Mouse (Mus musculus) forebrain, embryonic 11.5 days (tissue): ENCODE measurements around the gene Rftn2. TPM values are rescaled to one million over a fixed set of nuclear protein-coding genes. Genes with fewer than 3 reads are reported as not detected.

Experiments used
- ATAC-seq: fragments of 200-750 bp; cut with Nextera tagmentation; replicated peaks from 2 replicates; pipeline ENCODE4 v1.8.0; 2017; ENCODE audit warnings: moderate TSS enrichment; ENCODE audit not compliant: low FRiP score
- DNase-seq: peaks from one replicate; pipeline ENCODE4 v3.0.0-alpha.2; 2017; ENCODE audit warnings: low spot score
- H3K27ac ChIP-seq: fragments of 300-500 bp; sonication (generic); 2 replicates; pipeline ENCODE4 v1.5.1; 2014; ENCODE audit warnings: low read depth, low read length
- H3K27me3 ChIP-seq: fragments of 300-500 bp; sonication (generic); 2 replicates; pipeline ENCODE4 v1.6.1; 2014; ENCODE audit warnings: mild to moderate bottlenecking, low read length, mixed read lengths; ENCODE audit not compliant: control insufficient read depth, insufficient read depth
- H3K36me3 ChIP-seq: fragments of 300-500 bp; sonication (generic); 2 replicates; pipeline ENCODE4 v1.6.1; 2014; ENCODE audit warnings: mild to moderate bottlenecking, low read length, moderate library complexity, mixed read lengths; ENCODE audit not compliant: control insufficient read depth, insufficient read depth
- H3K4me1 ChIP-seq: fragments of 300-500 bp; sonication (generic); replicated peaks from 2 replicates; pipeline ENCODE4 v1.6.1; 2014; ENCODE audit warnings: low read length, mixed read lengths; ENCODE audit not compliant: control insufficient read depth, insufficient read depth
- H3K4me2 ChIP-seq: fragments of 300-500 bp; sonication (generic); 2 replicates; pipeline ENCODE4 v1.6.1; 2014; ENCODE audit warnings: low read depth, mild to moderate bottlenecking, low read length, moderate library complexity, mixed read lengths; ENCODE audit not compliant: severe bottlenecking
- H3K4me3 ChIP-seq: fragments of 300-500 bp; sonication (generic); 2 replicates; pipeline ENCODE4 v1.5.1; 2014; ENCODE audit warnings: low read depth, low read length
- H3K9ac ChIP-seq: fragments of 300-500 bp; sonication (generic); 2 replicates; pipeline ENCODE4 v1.6.1; 2014; ENCODE audit warnings: low read length
- H3K9me3 ChIP-seq: fragments of 300-500 bp; sonication (generic); 2 replicates; pipeline ENCODE4 v1.6.1; 2016; ENCODE audit warnings: low read length, mixed read lengths; ENCODE audit not compliant: control insufficient read depth
- WGBS: fragments of 180-500 bp; shearing (Covaris S2); extraction: QIAGEN DNeasy Blood & Tissue Kit; methylation state at CpG from one replicate; pipeline ENCODE4 v1.1.7; 2014; 5-methylcytosine and 5-hydroxymethylcytosine counted together
- polyA plus RNA-seq: library from polyadenylated mRNA; unstranded; fragments of >200 nt; fragmentation: Nextera tagmentation; extraction: Ambion mirVana; gene quantifications from 2 replicates; pipeline ENCODE4 v1.2.1, GENCODE M21; 2014

The Rftn2 gene
- polyA plus RNA-seq, 1 experiment from 2014 or later = 8.2 TPM

DNA sequence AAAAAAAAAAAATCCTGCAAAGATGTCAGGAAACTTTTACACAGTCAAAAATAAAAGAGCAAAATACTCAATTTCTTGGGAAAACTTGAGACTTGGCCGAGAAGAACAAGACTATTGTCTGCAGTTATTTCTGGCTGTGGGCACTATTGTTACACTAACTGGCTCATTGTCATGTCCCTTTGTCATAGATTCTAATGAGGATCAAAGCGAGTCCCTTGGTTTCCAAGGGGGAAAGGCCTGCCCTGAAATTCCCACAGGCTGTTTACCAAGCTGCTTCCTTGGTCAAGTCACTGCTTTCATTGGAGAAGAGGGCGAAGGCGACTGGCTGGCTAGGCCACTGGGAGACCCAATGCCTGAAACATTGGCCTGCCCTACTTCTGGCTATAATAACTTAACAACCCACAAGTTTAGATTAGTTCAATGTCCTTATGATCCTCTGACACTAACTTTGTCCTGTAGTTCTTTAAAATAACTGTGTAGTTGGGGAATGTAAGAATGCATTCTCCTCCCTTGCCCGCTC lies 20.7 kb downstream of the Rftn2 start:
- DNase-seq (no peak), ATAC-seq (no peak)
- peaks cover 3% of the 10 kb centered on the region; the same call in 1 of the 2 replicates for H3K4me1 ChIP-seq
- H3K27me3 ChIP-seq = no peaks in the 10 kb centered on the region
- no peak overlapping the region for H3K4me2 ChIP-seq
- H3K9me3 ChIP-seq = no peaks in the 10 kb centered on the region
- no peak overlapping the region for H3K4me3 ChIP-seq
- H3K27ac ChIP-seq = no peak overlapping the region
- WGBS = 24% methylated on average over 5 of the region's 5 CpGs
- H3K9ac ChIP-seq = no peak overlapping the region
- no peaks in the 10 kb centered on the region for H3K36me3 ChIP-seq

DNA sequence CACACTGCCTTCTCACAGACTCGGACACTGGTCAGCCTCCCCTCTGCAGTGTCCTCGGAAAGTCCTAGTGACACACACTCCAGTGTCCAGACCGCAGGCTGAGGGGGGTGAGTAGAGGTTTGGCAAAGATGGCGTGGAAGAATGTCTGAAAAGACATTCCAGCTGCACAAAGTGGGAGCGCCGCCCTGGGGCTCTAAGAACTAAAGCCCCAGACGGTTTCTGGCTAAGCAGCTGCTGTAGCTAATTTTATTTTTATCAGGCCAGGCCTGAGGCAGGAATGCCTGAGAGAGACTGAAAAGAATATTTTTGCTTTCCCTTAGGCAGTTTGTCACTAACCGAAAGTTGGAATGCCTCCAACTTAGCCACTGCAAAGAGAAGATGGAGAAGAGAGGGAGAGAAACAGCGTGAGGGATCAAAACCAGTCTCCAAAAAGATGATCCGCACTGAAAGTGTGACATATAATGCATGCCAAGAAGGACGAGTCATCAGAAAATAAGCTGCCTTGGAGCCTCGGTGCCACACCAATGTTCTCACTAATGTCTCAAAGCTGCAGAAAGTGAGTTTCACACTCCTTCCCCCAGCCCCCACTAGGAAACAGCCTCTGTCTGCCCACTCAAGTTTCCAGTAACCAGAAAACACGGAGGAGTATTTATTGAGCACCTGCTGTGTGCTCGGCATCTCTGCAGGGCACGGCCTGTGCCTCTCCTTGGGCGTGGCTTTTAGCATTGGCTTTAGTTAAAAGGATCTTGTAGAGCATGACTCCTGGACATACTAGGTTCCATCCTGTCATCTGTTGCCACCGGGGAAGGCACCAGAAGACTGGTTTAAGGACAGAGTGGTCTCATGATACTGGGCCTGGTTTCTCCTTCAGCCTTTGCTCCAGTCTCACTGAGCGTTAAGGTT lies 24.5 kb downstream of the Rftn2 start:
- Histone ChIP-seq H3K9ac (no peak overlapping the region), H3K36me3 (no peaks in the 10 kb centered on the region), H3K4me3 (no peak overlapping the region), H3K27me3 (no peaks in the 10 kb centered on the region), H3K4me1 (peaks cover 7% of the 10 kb centered on the region; the same call in 1 of the 2 replicates), H3K27ac (no peak overlapping the region), H3K4me2 (no peak overlapping the region), H3K9me3 (no peaks in the 10 kb centered on the region)
- no peak for ATAC-seq
- 71% methylated on average over 18 of the region's 18 CpGs for WGBS
- DNase-seq = no peak

DNA sequence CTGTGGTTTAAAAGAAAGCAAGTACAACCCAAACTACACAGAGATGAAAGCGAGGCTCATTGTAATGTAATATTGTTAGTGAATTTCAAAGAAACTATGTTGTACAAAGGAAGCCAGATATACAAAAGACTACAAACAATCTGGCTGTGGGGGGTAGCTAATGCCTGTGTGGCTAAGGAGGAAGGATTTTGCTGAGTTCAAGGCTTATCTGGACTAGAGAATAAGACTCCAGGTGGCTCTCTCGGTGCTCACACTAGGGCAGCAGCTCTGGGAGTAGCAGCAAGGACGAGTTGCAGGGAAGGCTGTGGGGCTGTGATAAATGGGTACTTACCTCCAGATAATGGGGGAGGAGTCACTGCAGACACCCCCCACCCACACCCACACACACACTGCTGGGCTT lies 27.9 kb downstream of the Rftn2 start:
- H3K27me3 ChIP-seq = peaks cover 2% of the 10 kb centered on the region; the same call in 1 of the 2 replicates
- H3K27ac ChIP-seq = no peak overlapping the region
- peak; percentile 56 for DNase-seq
- H3K36me3 ChIP-seq = no peaks in the 10 kb centered on the region
- ATAC-seq = peak; percentile 68
- no peak overlapping the region for H3K4me3 ChIP-seq
- H3K4me1 ChIP-seq = peaks cover 9% of the 10 kb centered on the region; the same call in 1 of the 2 replicates
- no peak overlapping the region for H3K4me2 ChIP-seq
- H3K9ac ChIP-seq = no peak overlapping the region
- 14% methylated on average over 3 of the region's 3 CpGs for WGBS
- H3K9me3 ChIP-seq = no peaks in the 10 kb centered on the region

DNA sequence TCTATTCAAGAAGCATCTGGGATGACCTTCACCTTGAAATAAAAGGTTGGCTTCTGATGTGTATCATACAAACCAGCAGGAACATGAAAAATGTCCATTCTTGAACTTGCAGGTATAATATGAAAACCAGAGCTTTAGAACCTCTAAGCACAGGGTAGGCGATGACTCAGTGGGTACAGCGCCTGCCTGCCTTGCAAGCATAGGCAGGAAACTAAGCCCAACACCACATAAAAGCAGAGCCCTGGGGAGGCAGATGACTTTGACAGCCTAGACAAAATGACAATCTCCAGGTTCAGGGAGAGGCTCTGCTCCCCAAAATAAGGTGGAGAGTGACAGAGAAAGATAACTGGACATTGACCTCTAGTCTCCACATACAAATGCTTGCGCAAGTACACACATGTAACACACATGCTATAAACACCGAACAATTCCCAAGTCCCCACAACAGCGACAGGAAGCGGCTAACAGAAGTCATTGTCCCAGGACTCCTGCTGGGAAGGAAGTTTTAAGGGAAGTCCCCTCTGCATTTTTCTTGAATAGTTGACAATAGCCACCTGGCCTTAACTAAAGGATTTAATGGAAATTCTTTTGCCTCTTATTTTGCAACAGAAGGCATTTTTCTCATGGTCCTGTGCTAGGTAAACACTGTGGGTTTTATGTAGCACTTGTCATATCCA lies 30.1 kb downstream of the Rftn2 start:
- no peak overlapping the region for H3K4me2 ChIP-seq
- H3K9ac ChIP-seq = no peak overlapping the region
- H3K4me3 ChIP-seq = no peak overlapping the region
- 44% methylated on average over 6 of the region's 6 CpGs for WGBS
- no peak overlapping the region for H3K27ac ChIP-seq
- H3K27me3 ChIP-seq = peaks cover 2% of the 10 kb centered on the region; the same call in 1 of the 2 replicates
- DNase-seq (no peak), ATAC-seq (no peak)
- H3K9me3 ChIP-seq = no peaks in the 10 kb centered on the region
- H3K36me3 ChIP-seq = no peaks in the 10 kb centered on the region
- H3K4me1 ChIP-seq = peaks cover 9% of the 10 kb centered on the region; the same call in 1 of the 2 replicates

DNA sequence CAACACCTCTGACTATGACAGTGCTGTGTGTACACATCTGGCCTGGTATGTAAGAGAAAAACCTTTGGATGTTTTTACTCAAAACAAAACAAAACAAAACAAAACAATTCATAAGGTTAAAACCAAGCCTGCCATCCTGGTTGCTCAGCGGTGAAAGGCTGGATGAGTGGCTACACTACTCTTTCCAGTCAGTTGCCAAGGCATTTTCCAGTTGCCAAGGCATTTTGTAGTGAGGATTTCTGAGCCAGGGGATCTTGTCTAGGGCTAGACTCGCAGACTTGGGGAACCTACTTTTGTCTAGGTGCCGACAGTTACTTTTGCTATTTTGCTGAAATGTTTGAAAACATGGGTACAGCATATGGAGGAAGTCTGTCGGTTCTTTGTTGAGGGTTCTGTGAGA lies 31.6 kb downstream of the Rftn2 start:
- Histone ChIP-seq H3K9me3 (no peaks in the 10 kb centered on the region), H3K4me2 (no peak overlapping the region), H3K27me3 (peaks cover 2% of the 10 kb centered on the region; the same call in 1 of the 2 replicates), H3K4me1 (peaks cover 9% of the 10 kb centered on the region; the same call in 1 of the 2 replicates), H3K4me3 (no peak overlapping the region), H3K9ac (no peak overlapping the region), H3K36me3 (no peaks in the 10 kb centered on the region), H3K27ac (no peak overlapping the region)
- ATAC-seq (no peak), DNase-seq (no peak)
- WGBS = 63% methylated on average over 4 of the region's 4 CpGs

DNA sequence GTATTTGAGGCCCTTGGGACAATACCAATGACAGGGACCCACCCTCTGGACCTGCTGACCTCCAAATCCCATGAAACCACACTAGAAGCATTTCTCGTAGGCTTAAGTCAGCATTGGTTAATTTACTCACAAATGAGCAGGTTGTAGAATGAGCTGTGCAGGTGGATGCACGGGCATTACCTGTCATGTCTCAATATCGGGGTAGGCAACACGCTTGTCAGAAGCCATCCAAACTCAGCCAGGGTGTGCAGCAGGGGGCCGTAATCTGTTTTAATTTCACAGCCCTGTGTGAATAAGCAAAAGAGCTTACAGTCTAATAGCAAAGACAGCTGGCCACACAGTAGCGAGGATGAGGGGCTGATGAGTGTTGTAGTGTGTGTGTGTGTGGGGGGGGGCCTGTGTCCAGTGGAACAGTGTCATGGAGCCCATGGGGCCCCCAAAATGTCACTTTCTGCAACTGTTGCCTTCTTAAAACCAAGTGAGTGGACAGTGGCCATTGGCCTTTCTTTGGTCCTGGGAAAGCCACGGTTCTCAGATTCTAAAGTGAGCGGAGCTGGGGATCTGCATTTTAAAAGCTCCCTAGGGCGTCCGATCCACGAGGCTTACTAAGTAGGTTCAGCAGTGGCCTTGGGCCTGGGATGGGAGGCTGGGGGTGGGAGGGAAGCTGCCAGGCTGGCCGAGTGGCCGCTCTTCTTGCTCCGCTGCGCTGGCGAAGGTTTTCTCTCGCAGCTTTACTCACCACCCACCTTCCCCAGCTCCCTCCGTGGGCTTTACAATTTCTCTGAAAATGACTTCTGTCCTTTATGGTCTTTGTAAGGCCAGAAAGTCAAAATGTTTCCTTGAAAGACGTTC lies 32.3 kb downstream of the Rftn2 start:
- Histone ChIP-seq H3K36me3 (no peaks in the 10 kb centered on the region), H3K27ac (no peak overlapping the region), H3K9ac (no peak overlapping the region), H3K27me3 (peaks cover 2% of the 10 kb centered on the region; the same call in 1 of the 2 replicates), H3K4me1 (peaks cover 9% of the 10 kb centered on the region; the same call in 1 of the 2 replicates), H3K4me2 (peak overlapping the region; percentile 26; the same call in 1 of the 2 replicates), H3K4me3 (no peak overlapping the region), H3K9me3 (no peaks in the 10 kb centered on the region)
- ATAC-seq (no peak), DNase-seq (peak; percentile 55)
- 23% methylated on average over 19 of the region's 19 CpGs for WGBS

DNA sequence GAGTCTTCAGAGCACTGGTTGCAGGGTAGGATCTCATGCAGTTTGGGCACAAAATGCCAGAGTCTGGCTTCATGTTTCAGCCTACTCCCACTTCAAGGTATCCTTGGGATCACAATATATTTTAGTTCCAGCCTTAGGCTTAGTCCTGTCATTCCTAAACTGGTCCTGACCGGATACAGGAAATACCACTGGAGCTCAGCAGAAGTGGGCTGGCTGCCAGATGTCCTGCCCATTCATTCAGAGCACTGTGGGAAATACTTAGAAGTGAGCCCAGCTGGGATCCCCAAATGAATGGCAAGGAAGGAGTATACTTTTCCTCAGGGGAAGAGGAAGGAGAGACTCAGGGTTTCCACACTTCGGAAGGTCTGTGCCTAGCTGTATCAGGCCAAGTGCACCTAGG lies 33.3 kb downstream of the Rftn2 start:
- Histone ChIP-seq H3K36me3 (no peaks in the 10 kb centered on the region), H3K4me3 (no peak overlapping the region), H3K27ac (no peak overlapping the region), H3K4me1 (peaks cover 5% of the 10 kb centered on the region; the same call in 1 of the 2 replicates), H3K9ac (no peak overlapping the region), H3K27me3 (peaks cover 2% of the 10 kb centered on the region; the same call in 1 of the 2 replicates), H3K4me2 (no peak overlapping the region), H3K9me3 (no peaks in the 10 kb centered on the region)
- 42% methylated on average over 2 of the region's 2 CpGs for WGBS
- ATAC-seq (peak; percentile 54; the same call in 1 of the 2 replicates), DNase-seq (peak; percentile 60)

DNA sequence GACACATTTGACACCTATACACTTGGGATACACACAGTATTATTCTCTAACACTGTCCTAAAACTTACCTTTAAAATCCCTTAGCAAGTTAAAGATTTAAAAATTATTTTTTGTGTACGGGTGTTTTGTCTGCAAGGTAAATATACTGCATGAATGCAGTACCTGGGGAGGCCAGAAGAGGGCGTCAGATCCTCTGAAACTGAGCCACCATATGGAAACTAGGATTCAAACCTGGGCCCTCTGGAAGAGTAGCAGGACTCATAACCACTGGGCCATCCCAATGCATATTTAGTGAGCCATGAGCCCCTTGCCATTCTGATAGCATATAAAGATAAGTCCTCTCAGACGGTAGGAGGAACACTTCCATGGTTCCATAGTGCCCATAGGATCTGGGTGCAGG lies 33.8 kb downstream of the Rftn2 start:
- 51% methylated on average over 3 of the region's 3 CpGs for WGBS
- Histone ChIP-seq H3K27ac (no peak overlapping the region), H3K27me3 (peaks cover 2% of the 10 kb centered on the region; the same call in 1 of the 2 replicates), H3K36me3 (no peaks in the 10 kb centered on the region), H3K4me1 (peaks cover 5% of the 10 kb centered on the region; the same call in 1 of the 2 replicates), H3K4me2 (no peak overlapping the region), H3K9ac (no peak overlapping the region), H3K9me3 (no peaks in the 10 kb centered on the region), H3K4me3 (no peak overlapping the region)
- ATAC-seq = no peak
- DNase-seq = peak; percentile 70
